Mouse (Mus musculus) cerebellum, adult 8-10 months (tissue): ENCODE results near the gene Mast3.

ENCODE experiments used
- DNase-seq: peaks from one replicate; pipeline ENCODE4 v3.0.0; 2022

Mast3 gene

GRCm38 (mm10) chr8:70775851-70776495, 28.9 kb downstream of the Mast3 start:
- no peak for DNase-seq

- DNase-seq, result no peak
Observed at GRCm38 (mm10) chr8:70775227-70775626, 29.6 kb downstream of the Mast3 start.

DNA sequence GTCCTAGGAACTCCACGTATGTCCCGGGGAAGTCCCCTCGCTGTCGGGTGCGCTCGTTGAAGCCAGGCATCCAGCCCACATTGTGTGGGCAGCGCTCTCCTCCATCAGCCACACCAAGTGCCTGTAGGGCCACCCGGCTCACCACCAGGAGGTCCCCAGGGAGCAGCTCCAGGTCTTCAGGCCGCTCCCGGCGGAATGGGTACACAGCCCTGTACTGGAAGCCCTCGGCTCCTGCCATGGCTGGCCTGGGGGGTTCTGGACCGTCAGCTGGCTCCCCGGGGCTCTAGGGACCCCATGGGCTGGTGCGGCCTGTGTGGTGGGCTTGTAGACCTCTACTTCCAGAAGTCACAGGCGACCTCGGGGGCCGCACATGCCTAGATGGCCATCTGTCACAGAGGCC, 30.1 kb downstream of the Mast3 start:
- no peak for DNase-seq

DNA sequence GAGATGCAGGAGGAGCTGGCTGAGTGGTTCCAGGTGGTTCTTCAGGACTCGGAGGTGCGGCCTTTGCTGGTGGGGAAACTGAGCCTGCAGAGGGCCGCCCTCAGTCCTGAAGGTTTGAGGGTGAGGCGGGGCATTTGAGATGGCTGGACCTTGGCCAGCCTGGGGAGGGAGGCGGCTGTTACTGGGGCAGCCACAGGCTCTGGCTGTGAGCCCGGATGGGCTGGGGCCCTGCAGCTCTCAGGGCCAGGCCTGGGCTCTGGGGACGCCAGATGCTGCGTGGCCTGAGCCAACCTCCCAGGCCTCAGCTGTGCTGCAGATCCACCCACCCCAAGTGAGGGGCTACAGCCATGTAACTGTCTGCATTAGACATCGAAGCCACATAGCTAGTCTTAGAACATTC, 31.0 kb downstream of the Mast3 start:
- peak; percentile 76 for DNase-seq

- DNase-seq, result peak; percentile 72
Observed at GRCm38 (mm10) chr8:70773410-70773809, 31.4 kb downstream of the Mast3 start.

GRCm38 (mm10) chr8:70772890-70773289, 32.0 kb downstream of the Mast3 start:
- DNase-seq, result no peak

DNA sequence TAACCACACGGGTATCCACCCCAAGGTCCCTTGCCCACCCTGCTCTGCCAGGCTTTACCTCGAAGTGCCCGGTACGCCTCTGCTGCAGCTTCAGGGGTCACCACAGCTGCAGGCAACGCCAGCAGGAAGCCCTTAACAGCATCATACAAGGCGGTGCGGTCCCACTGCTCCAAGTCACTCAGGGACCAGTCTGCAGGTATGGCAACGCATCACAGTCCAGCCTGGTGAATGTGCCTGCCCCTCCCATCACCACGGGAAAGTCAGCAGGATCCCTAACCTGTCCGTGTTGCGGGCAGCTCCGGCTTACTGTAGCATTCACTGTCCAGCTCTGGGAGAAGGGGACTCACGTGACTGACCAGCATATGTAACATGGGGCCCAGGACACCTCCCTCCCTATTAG, 32.8 kb downstream of the Mast3 start:
- no peak for DNase-seq

GRCm38 (mm10) chr8:70771217-70771616, 33.6 kb downstream of the Mast3 start:
- DNase-seq, result no peak

DNA sequence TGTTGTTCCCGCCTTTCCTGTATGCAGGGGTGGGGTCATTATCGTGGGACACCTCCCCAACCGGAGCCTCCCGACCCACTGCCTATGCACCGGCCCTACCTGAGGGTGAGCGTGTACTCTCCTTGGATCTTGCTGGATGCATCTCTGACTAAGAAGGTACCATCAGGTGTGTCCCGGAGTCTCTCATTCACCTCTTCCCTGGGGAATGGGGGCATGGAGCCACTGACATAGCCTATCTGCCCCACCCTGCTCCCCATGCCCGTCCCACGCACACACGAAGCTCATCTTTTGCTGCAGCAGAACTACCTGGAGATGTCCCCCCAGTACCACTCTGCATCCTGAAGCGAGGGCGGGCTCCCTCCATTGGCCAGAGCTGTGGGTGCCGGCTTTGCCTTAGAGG, 34.1 kb downstream of the Mast3 start:
- no peak for DNase-seq

GRCm38 (mm10) chr8:70769858-70770257, 35.0 kb downstream of the Mast3 start:
- DNase-seq, result no peak

DNA sequence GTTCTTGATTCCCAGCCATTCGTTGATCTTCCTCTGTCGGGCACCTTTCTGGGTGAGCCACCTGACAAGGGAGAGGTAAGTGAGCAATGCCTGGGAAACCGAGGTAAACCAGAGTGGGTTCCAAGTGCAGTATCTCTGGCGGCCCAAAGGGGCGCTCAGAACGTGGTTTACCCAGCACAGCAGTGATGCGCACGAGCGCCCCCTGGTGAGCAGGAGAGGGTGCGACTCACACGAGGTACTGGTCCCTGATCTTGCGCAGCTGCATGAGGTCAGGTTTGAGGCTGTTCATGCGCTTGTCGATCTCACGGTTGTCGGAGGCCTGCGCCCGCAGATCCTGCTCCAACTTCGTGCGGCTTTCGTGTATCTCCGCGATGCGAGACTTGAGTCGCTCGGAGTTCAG, 35.5 kb downstream of the Mast3 start:
- DNase-seq, result peak; percentile 94

DNA sequence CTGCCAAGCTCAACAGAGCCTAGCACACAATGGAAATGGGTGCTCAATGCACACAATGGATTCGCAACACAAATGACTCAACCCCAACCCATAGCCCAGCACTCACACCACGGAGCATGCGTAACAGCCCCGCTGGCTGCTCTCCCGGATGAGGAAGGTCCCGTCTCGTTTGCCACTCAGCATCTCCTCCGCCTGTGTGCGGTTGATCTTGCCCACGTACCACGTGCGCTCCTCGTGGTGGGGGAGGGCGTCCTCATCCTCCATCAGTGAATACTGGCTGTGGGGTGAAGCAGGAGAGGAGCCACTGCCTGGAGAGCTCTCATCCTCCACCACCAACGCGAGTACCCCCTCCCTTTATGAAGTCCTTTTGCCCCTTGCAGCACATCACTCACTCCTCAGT, 35.9 kb downstream of the Mast3 start:
- no peak for DNase-seq

GRCm38 (mm10) chr8:70768231-70768776, 36.5 kb downstream of the Mast3 start:
- no peak for DNase-seq

GRCm38 (mm10) chr8:70767503-70767902, 37.4 kb downstream of the Mast3 start:
- DNase-seq, result no peak

DNA sequence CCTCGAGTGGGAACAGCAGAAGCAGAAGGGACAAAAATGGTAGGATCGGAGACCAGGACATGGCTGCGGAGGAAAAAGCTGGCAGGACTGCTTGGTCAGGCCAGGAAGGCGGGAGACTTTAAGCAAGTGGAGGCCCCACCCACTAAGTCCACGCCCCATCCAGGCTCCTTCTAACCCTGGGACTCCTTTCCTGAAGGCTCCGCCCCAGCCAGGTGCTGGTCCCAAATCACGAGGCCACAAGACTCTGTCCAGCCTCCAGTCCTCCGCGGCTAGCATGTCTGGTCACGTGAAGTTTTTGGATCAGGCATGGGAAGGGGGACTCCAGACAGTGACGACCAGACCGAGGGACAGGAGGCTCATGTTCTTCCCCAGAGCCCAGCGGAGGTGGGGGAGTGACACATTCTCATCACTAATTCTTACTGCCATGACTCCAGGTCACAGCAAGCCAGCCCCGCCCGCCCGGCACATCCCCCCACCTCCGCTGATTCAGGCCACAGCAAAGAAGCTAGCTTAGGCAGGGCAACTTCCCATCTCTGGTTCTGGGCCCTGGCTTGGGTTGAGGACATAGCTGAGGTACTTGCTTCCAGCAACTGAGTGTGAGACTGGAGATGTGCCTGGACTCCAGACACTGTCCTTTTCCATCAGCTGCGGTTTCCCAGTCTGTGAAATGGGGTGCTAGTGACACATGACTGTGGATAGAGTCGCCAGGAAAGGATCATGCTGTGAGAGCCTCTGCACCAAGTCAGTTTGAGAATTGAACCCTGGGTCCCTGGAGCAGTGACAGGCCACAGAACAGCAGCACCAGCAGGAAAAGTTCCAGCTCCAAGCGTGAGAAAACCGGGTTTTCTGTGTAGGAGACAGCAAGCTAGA, 38.0 kb downstream of the Mast3 start:
- DNase-seq, result peak; percentile 57

DNA sequence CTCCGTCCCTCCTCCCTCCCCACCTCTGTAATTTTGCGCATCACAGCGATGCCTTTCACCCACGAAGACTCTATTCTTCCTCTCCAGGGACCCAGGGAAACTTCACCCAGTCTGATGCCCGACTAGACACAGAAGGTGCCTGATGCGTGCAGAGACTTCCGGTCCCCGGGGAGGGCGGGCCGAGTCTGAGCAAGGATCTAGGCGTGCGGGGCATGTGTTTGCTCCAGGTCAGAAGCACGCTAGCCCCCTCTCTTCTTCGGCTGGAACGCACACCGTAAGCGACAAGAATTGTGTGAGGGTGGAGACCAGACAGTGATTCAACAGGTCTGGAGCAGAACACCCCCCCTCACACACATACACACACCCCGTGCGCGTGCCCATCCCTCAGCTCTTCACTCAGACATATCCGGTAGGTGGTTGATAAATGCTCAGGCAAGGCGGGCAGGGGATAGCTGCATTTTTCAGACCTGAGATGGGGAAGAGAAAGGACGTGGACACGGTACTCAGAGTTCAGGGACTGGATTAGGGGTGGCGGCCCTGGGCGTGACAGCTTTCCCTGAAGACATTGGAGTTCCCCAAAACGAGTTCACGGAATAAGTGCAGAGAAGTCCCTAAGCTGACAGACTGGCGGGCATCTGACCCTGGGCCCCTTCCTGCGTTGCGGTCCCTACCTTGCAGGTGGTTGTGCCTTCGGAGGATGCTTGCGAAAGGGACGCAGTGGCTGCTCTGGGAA, 38.9 kb downstream of the Mast3 start:
- peak; percentile 30 for DNase-seq

- DNase-seq, result no peak
Observed at GRCm38 (mm10) chr8:70765329-70765728, 39.5 kb downstream of the Mast3 start.

- DNase-seq, result no peak
Observed at GRCm38 (mm10) chr8:70764676-70765075, 40.2 kb downstream of the Mast3 start.

DNA sequence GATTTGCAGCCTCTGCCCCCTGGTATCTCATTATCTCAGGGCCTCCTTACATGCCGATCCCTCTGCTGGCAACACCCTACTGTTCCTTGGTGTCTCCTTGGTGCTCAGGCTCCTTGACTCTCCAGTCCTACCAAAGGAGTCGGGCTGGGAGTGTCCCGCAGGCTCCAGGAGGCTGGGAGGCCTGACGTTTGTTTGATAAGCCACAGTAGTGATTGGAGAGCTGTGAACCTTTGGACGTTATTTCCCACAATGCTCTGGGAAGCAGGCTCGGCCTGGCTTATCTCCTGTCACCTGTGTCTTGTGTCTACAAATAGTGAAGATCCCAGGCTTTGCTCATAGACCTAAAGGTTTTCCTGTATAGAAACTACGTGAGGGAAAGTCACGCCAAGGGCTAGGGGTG, 40.8 kb downstream of the Mast3 start:
- DNase-seq, result no peak

- peak; percentile 68 for DNase-seq
Observed at GRCm38 (mm10) chr8:70763354-70763753, 41.5 kb downstream of the Mast3 start.

- no peak for DNase-seq
Observed at GRCm38 (mm10) chr8:70762118-70762517, 42.7 kb downstream of the Mast3 start.

GRCm38 (mm10) chr8:70760775-70761406, 44.0 kb downstream of the Mast3 start, which contains the start of gene Mpv17l2:
Gene Mpv17l2, minus strand, starts transcription at chr8:70760946.
- DNase-seq, result peak; percentile 96

DNA sequence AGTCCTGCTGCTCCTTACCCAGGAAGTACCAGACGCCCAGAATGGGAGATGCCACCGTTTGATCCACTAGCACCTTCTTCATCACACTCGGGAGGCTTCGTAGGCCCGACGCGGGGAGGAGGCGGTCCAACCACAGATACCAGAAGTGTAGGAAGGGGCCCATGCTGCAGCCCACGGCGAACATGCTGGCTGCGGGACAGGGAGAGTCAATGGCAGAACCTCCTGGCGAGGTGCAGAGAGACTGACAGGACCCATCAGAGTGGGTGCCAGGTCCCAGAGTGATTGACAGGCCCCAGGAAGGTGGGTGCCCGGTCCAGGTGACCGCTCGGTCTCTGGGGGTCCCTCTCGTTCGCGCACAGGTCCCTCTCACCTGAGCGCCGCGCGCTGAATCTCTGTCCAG, 44.5 kb downstream of the Mast3 start:
- no peak for DNase-seq
